Mouse (Mus musculus) thymus, postnatal 4 days (tissue): Measurements from ENCODE around the gene Ndrg3.

Experiments
- DNase-seq: peaks from one replicate; pipeline ENCODE4 v3.0.0; 2021

Gene Ndrg3

DNA sequence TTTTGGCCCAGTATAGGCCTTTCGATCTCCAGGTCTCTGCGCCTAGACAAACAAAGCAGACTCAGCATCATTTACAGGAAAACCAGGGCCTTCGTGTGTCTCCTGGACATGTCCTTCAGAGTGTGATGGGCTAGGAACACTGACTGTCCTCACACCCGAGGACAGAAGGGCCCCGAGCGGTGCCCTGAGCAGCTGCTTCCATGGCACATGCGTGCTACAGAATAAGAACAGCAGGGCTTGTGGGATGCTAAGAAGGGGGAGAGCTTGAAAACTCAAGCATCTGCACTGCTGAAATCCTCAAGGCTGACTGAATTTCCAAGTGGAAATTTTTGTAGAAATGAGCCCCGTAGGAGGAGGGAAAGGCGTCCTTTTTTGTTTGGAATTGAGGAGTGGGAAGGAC lies 94.8 kb downstream of the Ndrg3 start:
- no peak for DNase-seq

DNA sequence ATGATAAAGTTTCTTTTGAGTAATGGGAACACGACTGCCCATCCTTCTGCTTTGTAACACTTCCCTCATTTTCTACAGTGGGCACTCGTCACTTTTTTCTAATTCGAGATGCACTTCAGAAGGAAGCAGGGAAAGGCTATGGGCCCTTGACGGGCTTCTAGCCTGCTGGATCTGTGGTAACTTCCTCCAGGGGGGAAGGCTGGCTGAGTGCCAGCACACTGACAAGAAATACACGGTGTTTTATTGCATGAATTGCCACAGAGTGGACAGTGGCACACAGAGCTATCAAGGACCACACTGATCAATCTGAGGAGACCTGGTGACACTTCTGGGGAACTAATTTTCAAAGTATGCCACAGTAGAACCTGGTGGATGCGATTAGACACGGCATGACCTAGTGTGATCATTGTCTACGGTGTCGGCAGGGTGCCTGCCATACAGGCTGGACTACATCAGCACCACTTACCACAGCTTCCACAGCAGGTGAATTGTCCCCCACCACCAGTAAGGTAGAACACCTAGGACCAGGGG lies 95.4 kb downstream of the Ndrg3 start:
- no peak for DNase-seq

DNA sequence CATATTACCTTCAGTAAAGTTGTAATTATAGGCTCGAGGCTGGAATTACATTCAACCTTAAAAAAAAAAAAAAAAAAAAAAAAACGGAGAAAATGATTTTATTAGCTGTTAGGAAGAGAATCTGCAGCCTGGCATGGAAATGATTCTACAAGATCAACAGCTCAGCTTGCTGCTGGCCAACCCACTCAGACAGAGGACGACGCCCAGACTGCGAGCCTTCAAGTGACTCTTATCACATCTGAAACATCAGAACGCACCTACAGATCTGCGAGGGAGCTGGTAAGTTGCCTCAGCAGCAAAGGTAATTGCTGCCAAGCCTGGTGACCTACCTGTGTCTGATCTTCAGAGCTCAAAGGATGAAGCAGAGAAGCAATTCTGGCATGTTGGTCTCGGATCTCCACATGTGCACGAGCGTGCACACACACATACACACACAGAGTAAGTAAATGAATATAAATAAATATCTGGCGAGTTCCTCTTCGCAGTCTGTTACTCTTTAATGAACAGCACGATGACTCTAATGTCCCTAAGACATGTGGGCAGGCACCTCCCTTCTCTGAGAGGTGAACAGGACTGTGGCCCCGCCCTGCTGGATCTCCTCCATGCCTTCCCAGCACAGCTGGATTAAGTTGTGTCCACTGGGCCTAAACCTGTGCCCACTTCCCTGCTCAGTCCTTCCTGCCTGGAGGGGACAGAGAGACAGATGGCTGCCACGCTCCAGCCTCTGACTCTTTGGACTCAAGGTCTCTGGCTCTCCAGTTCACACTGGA lies 97.2 kb downstream of the Ndrg3 start:
- no peak for DNase-seq

DNA sequence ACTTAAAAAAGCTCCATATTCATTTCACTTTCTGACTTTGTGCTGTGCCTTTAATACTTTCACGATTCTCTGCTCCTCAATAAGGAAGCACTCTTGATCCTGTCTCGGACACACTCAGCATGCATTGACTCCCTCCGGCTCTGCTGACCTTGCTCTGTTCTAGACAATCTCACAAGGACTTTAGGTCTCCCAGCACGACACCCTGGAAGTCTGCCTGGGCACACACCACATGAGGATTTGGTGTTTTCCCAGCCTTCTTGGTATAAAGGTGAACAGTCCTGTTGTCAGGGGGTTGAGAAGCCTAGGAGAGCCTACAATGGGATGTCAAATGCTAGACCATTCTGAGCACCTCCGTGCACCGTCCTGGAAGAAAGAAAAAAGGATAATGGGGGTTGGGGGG lies 99.0 kb downstream of the Ndrg3 start:
- no peak for DNase-seq

DNA sequence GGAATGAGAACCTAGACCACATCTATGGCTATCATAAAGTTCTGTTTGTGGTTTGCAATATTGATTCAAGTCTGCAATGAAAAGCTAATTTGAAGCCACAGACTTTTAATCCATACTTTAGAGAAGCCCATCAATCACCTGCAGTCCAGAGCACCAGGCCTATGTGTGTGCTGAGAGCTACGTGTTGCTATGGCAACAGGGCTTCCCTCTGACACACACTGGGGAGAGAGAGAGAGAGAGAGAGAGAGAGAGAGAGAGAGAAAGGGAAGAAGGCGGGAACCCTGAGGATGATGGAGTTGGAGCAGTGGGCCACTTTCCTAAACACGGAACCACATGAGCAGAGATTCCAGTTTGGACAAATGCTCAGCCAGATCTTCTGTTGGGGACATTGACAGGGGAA lies 99.6 kb downstream of the Ndrg3 start:
- no peak for DNase-seq

DNA sequence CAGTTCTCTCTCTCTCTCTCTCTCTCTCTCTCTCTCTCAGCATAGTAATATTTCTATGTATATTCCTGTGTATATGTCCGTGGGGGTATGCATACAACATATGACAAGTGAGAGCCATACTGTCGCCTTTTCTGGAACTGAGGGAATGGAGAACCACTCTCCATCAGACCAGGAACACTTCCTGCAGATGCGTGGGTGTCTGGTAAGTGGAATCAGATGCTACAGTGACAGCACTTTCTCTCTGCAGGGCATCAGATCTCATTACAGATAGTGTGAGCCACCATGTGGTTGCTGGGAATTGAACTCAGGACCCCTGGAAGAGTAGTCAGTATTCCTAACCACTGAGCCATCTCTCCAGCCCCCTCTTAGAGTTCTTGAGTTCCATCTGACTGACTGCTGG lies 103.4 kb downstream of the Ndrg3 start:
- no peak for DNase-seq

DNA sequence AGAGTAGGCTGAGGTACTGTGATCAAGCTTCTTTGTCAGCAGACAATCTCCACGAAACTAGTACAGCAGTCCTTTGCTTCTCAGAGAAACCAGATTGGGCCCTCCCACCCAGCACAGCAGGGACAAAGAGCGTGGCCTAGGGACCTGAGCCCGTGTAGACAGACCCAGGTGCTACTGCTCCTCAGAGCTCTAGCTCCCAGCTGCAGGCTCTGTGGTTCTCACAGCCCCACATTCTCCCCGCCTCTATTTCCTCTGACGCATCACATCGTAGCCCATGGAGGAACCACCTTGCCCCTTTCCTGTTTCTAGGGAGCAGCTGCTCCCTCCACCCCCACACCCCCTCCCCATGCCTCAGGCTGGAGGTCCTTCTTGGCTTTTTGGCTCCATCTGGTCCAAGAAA lies 104.8 kb downstream of the Ndrg3 start, which contains the start of gene Sla2:
Sla2 (minus strand) TSS at position 176 of the 400 bp plus-strand sequence.
- DNase-seq, result peak; percentile 84

DNA sequence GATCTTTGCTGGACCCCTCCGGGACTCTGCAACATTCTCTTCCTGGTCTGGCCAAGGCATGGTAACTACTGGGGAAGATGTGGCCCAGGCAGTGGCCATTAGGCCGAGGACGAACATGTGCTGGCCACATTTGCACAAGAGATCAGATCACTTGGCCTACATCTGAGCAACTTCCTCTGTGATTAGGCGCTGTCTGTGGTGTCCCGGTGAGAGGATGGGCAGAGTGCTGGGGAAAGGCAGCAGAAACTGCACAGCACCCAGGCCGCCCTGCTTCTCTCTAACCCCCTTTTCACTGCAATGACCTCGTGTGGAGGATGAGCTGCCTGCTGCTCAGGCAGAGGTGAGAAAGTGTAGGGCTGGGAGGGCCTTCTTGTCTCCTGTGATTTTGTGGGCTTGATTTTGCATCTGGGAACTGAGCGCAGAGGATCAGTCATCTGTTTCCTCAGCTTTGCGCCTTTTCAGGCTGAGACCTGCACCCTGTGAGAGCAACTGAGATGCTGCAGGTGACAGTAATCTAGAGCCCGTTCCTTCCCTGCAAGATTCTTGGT lies 105.7 kb downstream of the Ndrg3 start:
- peak; percentile 60 for DNase-seq

DNA sequence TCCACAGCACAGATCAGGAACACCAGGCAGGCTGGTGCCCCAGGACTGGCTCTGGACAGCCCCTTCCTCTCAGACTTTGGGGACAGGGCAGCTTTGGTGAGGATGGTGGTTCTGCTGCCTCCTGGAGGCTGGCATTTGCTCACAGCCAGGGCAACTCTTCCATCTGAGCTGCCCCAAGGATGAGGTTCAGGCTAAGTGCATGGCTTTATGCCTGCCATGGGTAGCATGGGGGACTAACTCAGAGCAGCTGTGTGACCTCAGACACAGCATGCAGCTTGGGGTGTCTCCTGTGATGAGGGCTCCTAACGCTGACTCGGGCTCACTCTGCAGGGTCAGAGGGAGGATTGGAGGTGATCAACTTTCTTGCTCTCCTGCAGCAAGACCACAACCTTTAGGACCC lies 106.2 kb downstream of the Ndrg3 start:
- DNase-seq, result peak; percentile 47

DNA sequence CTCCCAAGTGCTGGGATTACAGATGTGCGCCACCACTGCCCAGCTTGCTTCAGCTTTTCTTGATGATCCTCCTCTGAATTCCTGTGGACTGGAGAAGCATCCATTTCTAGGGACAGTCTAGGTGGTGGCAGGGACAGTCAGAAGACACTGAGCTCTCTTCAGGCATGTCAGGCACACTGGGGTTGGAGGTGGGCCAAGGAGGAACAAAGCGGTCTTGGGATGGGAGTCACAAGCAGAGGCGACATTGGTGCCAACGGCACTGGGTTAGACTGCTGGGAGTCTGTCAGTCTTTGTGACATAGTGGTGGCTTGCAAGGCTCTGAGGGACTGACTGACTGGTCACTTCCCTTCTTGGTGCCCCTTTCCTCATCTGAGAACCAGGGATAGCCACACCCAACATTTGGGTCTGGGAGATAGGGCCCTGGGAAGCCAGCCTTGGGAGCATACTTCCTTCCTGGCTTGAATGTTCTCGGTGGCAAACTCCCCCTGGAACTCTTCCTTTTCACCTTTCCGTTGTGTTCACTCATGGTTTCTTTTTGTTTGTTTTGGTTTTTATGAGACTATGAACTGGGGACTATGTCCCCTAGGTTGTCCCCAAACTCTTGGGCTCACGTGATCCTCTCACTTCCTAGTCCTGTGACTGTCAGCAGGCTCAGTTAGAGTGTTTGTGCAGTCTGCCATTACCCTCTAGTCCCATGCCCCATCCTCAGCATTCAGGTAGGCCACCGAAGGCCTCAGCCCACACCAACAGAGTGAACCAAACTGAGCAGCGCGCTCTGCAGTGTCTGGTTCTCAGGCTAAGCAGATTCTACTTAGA lies 107.3 kb downstream of the Ndrg3 start:
- DNase-seq, result peak; percentile 41

DNA sequence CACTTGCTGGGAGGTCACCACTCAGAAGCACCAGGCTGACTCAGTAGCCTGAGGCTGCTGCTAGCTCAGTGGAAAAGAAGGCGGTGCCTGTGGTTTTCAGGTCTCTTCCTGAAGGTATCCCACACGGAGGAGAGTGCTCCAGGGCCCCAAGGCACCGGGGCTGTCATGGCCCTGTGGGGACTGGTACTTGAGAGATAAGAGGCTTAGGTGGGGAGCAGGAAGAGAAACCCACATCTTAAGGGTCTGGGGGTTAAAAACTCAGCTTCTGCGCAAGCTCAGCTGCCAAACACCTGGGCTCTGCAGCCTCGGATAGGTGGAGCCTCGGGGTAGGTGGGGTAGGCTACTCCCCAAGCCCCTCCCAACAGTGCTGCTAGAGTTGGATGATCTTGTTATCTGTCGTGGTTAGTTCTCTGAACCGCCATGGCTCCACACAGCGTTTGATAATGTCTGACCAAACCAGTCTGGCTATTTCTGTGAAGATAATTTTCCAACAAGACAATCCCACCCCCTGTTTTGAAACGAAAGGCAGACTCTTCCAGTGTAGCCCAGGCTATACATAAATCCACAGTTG lies 109.3 kb downstream of the Ndrg3 start:
- DNase-seq, result peak; percentile 84

DNA sequence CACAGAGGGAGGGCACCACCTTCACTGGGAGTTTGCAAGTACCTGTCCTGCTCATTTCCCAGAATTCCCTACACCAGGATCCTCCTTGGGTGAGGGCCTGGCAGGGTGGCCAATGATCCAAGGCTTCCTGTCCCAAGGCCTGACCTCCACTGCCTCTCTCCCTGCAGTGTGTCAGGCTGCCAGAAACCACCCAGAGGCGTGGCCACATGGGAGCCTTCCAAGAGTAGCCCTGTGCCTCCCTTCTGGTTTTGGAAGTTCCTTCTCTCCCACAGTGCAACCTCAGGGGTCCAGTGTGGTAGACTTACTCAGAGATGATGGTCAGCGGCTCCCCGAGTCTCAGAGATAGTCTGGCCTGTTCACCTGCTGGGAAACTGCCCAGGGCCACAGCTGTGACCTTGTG lies 112.3 kb downstream of the Ndrg3 start:
- DNase-seq, result no peak

DNA sequence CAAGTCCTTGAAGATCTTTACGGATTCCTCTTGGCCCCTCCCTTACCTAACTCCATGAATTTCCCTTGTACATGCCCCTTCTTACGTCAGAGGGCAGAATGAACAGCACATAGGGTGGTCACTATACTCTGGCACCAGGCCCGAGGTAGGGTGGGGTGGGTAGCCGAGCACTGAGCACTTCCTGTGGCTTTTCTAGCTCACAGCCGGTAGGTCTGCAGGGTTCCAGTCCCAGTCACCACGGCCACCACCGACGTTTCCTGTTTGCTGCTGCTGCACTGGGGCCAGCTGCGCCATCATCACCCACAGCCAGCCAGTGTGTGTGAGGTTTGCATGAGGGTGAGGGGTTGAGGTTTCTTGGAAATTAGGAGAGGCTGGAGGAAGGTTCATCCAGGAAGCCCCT lies 114.1 kb downstream of the Ndrg3 start:
- peak; percentile 77 for DNase-seq
